Mouse (Mus musculus) cerebellum, adult 8-10 months (tissue): Measurements from ENCODE around the gene Gm45062.
A peak's percentile ranks its signal among the peaks of the same experiment; 100 is the strongest.

ENCODE experiments used
- DNase-seq: peaks from one replicate; pipeline ENCODE4 v3.0.0; 2022

Gene Gm45062

GRCm38 (mm10) chr6:8485414-8486175 is 226.3 kb downstream of the Gm45062 start:
- DNase-seq: no peak

- DNase-seq: no peak
Observed at GRCm38 (mm10) chr6:8486391-8487043, 227.3 kb downstream of the Gm45062 start.

DNA sequence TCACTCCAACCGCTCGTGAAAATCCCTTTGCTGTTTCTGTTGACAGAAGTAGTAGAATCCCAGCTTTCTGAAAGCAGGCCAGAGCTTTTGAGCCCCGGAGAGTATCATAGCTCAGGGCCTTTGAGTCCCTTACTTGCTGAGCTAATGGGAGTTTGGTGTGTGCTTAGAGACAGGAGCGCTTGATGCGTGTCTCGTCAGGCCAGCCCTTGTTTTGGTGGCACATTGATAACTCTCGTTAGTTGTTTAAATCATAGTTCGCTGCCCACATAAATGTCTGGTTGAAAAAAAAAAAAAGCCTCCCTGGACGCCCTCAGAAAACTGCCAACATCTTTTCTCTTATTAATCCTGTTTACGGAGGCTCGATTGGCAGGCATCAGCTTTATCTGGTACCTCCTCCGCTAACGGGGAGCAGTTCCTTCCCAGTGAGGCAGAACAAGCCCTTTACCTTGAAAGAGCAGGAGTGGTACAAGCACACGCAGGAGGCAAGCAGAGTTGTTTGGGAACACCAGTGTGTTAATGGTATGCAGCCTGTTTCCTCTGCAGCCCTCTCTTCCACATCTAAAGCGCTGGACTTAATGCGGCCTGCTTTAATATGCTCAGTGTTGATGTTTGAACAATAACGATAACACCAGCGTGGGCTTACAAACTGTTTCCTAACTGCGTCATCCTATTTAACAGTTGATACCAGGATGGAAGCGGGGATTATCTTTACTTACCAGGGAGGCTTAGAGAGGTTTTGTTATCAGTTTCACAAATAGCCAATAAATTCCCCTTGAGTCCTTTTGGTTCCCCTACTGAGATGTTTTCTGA is 228.0 kb downstream of the Gm45062 start:
- DNase-seq: no peak

- no peak for DNase-seq
Observed at GRCm38 (mm10) chr6:8488249-8488648, 229.0 kb downstream of the Gm45062 start.

DNA sequence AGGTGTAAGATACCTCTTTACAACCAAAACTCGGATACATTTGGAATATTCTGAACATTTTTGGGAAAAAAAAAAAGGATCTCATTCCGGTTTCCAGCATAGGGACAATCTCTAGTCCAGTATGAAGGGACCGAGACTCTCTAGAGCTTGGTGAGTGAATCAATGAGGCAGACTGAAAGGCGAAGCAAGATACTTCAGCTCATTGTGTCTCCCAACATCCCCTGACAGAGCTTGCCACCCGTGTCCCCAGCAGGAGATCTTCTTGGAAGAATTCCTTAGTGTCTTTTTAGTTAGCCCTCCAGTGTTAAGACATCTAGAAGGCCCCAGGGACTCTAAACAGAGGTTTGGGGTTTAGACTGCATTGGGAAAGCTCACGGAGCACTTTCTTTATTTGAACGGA is 230.0 kb downstream of the Gm45062 start:
- DNase-seq: no peak

DNA sequence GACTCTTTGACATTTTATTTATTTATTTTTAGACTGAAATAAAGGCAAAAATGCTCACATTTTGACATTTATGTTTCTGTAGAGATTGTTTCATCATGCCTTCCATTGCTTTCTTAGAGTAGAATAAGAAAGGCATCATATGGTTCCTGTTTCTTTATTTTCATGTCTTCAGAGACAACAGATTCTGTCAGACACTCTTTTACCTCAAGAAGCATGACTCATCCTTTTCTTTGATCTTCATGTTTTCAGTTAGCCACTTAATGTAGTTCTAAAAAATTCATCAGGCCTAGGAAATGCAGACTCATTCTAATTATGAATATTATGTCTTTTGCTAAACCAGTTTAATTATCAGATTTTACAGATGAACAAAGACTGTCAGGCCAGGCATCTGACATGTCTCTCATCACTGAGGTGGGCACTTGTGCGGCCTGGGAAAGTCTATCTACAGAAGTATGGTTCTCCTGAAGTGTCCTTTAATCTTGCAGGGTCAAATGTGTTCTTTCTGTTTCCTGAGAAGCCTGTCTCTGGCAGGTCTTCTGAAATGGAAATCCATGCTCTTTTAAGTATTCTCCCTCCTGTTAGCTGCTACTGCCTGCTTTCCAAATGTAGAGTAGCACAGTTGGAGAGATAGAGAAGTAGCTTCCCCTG is 230.8 kb downstream of the Gm45062 start:
- DNase-seq: no peak

GRCm38 (mm10) chr6:8492248-8492647 is 233.0 kb downstream of the Gm45062 start:
- no peak for DNase-seq

DNA sequence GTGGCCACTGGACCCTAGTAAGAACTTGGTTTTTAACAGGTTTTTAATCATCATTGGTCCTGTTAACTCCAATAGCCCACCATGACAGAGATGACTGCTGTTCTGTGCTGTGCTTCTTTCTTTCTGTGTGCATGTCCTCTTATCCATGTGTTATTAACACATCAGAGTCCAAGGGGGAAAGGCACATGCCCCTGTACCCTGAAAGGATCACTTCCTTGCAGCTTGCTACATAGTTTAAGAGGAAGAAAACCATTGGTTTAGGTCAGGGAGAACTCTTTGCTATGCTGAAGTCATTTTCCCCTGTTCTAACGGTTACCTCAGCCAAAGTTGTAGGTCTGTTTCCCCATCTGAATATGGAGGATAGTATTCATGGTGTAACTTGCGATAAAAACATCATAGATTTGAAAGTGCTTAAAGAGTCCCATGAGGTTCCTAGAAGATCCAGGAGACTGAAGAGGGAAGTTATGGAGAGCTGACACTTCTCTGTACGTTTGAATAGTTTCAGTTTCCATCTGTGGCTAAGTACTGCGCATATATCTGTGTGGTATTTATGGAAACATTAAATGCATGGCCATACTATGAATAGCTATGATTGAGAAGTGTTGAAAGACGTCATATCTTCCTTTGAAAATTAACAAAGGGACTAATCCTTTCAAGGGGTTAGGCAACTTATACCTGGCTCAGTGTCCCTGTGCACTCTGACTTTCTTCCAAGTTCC is 236.0 kb downstream of the Gm45062 start:
- DNase-seq: no peak

DNA sequence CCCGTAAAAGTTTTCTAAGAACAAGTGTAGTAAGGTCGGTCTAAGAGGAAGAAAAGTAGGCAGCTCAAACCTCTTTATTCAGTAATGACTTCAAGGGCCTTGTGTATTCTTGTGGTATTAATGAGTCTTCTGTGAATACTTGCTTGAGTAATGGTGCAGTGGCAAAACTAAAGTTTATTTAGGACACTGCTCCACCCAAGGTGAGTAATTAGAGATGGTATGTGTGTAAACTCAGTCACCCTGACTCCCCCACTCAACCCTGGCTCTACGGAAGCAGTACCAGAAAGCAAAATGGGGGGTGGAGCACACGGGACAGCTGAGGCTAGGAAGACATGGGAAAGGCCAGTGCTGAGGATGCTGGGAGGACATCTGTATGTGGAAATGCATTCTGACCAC is 236.6 kb downstream of the Gm45062 start:
- no peak for DNase-seq

GRCm38 (mm10) chr6:8497234-8497867 is 238.1 kb downstream of the Gm45062 start:
- DNase-seq: no peak

GRCm38 (mm10) chr6:8497868-8498257 is 238.6 kb downstream of the Gm45062 start:
- DNase-seq: no peak

- no peak for DNase-seq
Observed at GRCm38 (mm10) chr6:8498961-8499360, 239.7 kb downstream of the Gm45062 start.

DNA sequence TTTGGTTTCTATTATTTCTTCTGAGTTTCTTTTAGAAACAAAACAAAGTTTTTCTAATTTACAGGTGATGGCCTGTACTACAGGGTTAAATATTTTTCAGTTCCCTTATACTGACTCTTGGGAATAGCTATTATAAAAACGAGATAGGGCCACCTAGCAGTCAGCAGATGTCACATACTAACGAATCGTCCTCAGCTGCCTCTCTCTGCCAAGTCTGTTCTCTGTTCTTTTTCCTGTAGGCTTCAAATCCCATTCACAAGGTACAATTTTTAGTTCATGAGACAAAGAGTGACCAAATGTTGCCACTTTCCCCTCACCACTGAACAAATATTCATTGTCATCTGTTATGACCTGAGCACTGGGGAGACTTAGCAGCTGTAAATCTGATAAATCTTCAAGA is 244.7 kb downstream of the Gm45062 start:
- DNase-seq: no peak

GRCm38 (mm10) chr6:8504521-8505228 is 245.4 kb downstream of the Gm45062 start:
- no peak for DNase-seq

DNA sequence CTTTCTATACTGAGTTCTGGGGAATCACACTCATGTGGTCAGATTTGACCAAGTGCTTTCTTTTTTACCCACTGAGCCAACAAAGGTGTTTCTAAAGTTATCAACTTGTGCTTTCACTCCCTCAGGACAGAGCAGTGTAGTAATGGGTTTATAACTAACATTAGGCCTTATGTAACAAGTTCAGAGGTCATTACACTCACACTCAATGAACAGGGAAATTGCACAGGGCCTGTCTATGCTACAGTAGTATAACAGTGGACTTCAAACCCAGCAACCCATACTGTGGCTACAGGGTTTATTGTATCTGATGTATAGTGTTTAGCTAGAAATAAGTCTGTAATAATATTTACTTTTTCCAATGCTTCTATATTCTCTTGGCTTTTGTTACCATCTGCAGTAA is 247.4 kb downstream of the Gm45062 start:
- DNase-seq: no peak

- peak; percentile 99 for DNase-seq
Observed at GRCm38 (mm10) chr6:8508883-8509536, 249.8 kb downstream of the Gm45062 start.

DNA sequence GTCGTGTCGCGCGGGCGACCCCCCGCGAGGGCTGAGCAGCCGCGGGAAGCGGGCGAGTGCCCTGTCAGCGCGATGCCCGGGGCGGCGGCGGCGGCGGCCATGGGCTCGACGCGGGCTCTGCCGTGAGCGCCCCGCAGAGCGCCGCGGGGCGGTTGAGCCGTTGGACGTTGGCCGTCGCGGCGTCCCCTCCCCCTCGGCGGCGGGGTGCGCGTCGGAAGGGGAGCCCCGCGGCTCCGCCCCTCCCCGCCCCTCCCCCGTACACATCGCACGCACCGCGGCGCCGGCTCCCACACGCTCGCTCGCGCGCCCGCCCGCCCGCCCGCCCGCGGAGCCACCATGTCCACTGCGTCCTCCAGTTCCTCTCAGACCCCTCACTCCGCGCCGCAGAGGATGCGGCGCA is 250.3 kb downstream of the Gm45062 start, which contains the start of gene Glcci1:
Glcci1 (plus strand) TSS at position 50 of the 400 bp plus-strand sequence.
- DNase-seq: no peak

DNA sequence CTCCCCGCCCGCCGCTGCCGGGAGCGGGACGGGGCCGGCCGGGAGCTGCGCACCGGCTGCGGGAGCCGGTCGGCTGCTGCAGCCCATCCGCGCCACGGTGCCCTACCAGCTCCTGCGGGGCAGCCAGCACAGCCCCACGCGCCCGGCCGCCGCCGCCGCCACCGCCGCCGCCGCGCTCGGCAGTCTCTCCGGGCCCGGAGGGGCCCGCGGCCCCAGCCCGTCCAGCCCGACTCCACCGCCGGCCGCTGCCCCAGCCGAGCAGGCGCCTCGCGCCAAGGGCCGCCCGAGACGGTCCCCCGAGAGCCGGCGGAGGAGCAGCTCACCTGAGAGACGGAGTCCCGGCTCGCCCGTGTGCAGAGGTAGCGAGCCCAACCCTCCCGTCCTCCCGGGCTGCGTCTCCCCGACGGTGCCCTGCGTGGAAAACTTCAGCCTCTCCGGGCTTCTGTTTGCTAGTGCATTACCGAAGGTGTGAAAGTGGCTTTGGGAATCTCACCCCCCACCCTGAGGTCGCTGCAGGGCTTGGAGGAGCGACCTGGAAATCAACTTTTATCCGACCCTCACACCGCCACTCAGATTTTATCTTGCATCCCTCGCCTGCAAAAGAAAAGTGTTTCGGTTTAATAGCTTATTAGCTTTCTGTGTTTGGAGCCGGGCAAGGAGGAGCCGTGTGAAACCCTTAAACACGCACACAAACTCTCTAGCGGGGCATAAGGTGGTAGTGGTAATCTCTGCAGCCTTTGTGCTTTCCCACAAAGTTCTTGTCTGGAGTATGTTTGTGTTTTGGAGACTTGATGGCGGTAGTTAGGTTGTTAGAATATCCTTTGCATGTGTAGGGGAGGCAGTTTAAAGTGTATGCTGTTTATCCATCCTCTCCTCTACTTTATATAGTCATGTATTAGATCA is 251.0 kb downstream of the Gm45062 start:
- peak; percentile 55 for DNase-seq

DNA sequence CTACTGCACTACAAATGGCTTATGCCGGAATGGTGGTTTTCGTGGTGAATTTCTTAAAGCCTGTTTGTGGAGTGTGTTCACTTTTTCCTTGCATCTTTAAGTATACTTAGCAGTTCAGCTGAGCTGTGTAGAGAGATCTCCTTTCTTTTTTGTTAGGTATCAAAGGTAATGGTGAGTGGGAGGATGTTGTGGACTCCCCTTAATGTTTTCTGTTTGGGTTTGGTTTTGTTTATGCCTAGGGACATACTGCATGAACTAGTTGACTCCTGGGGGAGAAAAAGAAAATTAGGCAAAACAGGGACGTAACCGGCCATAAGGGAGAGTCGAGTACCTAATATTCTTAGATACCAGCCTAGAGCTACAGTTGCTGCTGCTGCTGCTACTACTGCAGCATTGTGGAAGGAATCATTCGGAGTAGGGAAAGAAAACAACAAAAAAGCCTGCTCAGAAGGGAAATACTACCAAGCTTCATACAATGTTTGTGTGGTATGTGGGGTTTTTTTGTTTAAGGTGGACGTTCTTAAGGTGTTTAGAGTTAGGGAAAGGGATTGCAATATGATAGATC is 251.7 kb downstream of the Gm45062 start:
- no peak for DNase-seq
